Mouse (Mus musculus) cerebellum, adult 2 months (tissue): ENCODE results near the gene Atg101.

ENCODE experiments used
- CTCF ChIP-seq: fragments of 200-500 bp; IDR thresholded peaks from 2 replicates; pipeline ENCODE4 v1.5.1; 2011; ENCODE audit warnings: low read depth, mild to moderate bottlenecking, control low read depth, low read length, moderate library complexity, borderline replicate concordance; ENCODE audit not compliant: insufficient read depth
- POLR2A ChIP-seq: fragments of 200-500 bp; IDR thresholded peaks from 2 replicates; pipeline ENCODE4 v1.6.1; 2011; ENCODE audit warnings: low read length, control low read depth, borderline replicate concordance; ENCODE audit not compliant: insufficient read depth

DNA sequence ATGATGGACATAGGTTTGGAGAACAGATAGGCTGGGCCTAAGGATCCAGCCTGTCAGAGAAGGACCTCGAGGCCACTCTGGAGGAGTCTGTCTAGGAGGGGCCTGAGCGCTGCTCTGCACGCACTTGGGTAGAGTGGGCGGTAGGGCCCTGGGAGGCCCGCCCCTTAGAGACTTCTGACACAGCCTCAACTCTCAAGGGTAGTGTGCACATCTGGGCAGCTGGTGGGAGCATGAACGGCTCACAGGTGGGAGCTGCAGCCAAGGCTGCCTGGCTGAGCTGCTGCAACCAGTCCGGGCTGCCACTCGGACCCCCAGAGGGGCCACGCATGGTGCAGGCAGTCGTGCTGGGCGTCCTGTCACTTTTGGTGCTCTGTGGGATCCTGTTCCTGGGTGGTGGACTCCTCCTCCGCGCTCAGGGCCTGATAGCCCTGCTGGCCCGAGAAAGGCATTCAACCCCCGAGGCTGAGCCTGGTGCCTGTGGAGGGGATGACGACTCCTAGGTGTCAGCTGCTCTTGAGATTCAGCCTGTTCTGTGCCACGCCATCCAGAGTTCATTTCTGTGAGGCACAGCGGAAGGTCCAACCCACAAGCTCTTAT, 9.1 kb downstream of the Atg101 start, which contains the start of gene 6030408B16Rik:
- TF ChIP-seq POLR2A (no peak), CTCF (no peak)
